Mouse (Mus musculus) MEL (cell line): ENCODE data around the gene Anxa8. TPM values are rescaled to one million over a fixed set of nuclear protein-coding genes. Genes with fewer than 3 reads are reported as not detected.

Experiments used
- DNase-seq: peaks from one replicate; pipeline ENCODE4 v3.0.0; 2011; ENCODE audit warnings: low read depth, low spot score
- H3K27ac ChIP-seq: 2 replicates; pipeline ENCODE4 v1.5.1; 2012; ENCODE audit warnings: low read depth, mild to moderate bottlenecking, control low read depth, low read length, moderate library complexity; ENCODE audit not compliant: control insufficient read depth
- H3K27me3 ChIP-seq, 2 experiments: fragments of 150-350 bp in 1 of 2; sonication (generic) in 1 of 2; 2 replicates each; pipeline ENCODE4 v1.6.1; 2012; ENCODE audit warnings: low read length in 2 of 2, mild to moderate bottlenecking in 2 of 2, improper control_type of control experiment in 1 of 2, moderate library complexity in 1 of 2; ENCODE audit not compliant: insufficient read depth in 2 of 2, control insufficient read depth in 1 of 2
- H3K36me3 ChIP-seq, 2 experiments: 2 replicates each; pipeline ENCODE4 v1.6.1; 2012 to 2014; ENCODE audit warnings: low read length in 2 of 2, improper control_type of control experiment in 1 of 2, inconsistent platforms in 1 of 2, mild to moderate bottlenecking in 1 of 2; ENCODE audit not compliant: insufficient read depth in 2 of 2, control insufficient read depth in 1 of 2
- H3K4me1 ChIP-seq, 2 experiments: fragments of 150-350 bp in 1 of 2; sonication (generic) in 1 of 2; 2 replicates each; pipeline ENCODE4 v1.6.1; 2012; ENCODE audit warnings: low read length in 2 of 2, improper control_type of control experiment in 1 of 2, mild to moderate bottlenecking in 1 of 2; ENCODE audit not compliant: insufficient read depth in 2 of 2, control insufficient read depth in 1 of 2
- H3K4me3 ChIP-seq, 2 experiments: fragments of 150-350 bp in 1 of 2; sonication (generic) in 1 of 2; 2 replicates each; pipeline ENCODE4 v1.5.1; 2012; ENCODE audit warnings: low read depth in 2 of 2, low read length in 2 of 2, mild to moderate bottlenecking in 2 of 2, moderate library complexity in 2 of 2, control low read depth in 1 of 2, improper control_type of control experiment in 1 of 2; ENCODE audit not compliant: control insufficient read depth in 1 of 2, insufficient read depth in 1 of 2
- H3K79me2 ChIP-seq: 2 replicates; pipeline ENCODE4 v1.6.1; 2012; ENCODE audit warnings: mild to moderate bottlenecking, low read length, moderate library complexity; ENCODE audit not compliant: control insufficient read depth, poor library complexity, insufficient read depth
- H3K9ac ChIP-seq: 2 replicates; pipeline ENCODE4 v1.6.1; 2012; ENCODE audit warnings: low read depth, mild to moderate bottlenecking, control low read depth, low read length, moderate library complexity; ENCODE audit not compliant: control insufficient read depth, poor library complexity, severe bottlenecking
- H3K9me3 ChIP-seq: fragments of 150-350 bp; sonication (generic); replicated peaks from 2 replicates; pipeline ENCODE4 v1.6.1; 2012; ENCODE audit warnings: mild to moderate bottlenecking, low read length, improper control_type of control experiment, moderate library complexity; ENCODE audit not compliant: insufficient read depth
- CHD1 ChIP-seq: IDR thresholded peaks from 2 replicates; pipeline ENCODE4 v1.6.1; 2012; ENCODE audit warnings: low read depth, mild to moderate bottlenecking, inconsistent platforms, low read length, improper control_type of control experiment
- CTCF ChIP-seq, 3 experiments: IDR thresholded peaks in 2 of 3; conservative IDR thresholded peaks in 1 of 3; 2 replicates each; pipeline ENCODE4 v1.5.1; 2011 to 2012; ENCODE audit warnings: low read length in 3 of 3, low read depth in 2 of 3, mild to moderate bottlenecking in 2 of 3, improper control_type of control experiment in 1 of 3, inconsistent platforms in 1 of 3, mixed read lengths in 1 of 3, moderate library complexity in 1 of 3; ENCODE audit not compliant: control insufficient read depth in 1 of 3, insufficient read depth in 1 of 3, poor library complexity in 1 of 3, severe bottlenecking in 1 of 3
- E2F4 ChIP-seq: IDR thresholded peaks from 2 replicates; pipeline ENCODE4 v1.6.1; 2011; ENCODE audit warnings: low read depth, low read length, improper control_type of control experiment, borderline replicate concordance
- EP300 ChIP-seq, 2 experiments: IDR thresholded peaks; 2 replicates each; pipeline ENCODE4 v1.6.1; 2011; ENCODE audit warnings: improper control_type of control experiment in 2 of 2, low read length in 2 of 2, low read depth in 1 of 2, mild to moderate bottlenecking in 1 of 2
- ETS1 ChIP-seq: IDR thresholded peaks from 2 replicates; pipeline ENCODE4 v1.6.1; 2012; ENCODE audit warnings: low read depth, mild to moderate bottlenecking, inconsistent platforms, low read length, improper control_type of control experiment, moderate library complexity
- GATA1 ChIP-seq: IDR thresholded peaks from 2 replicates; pipeline ENCODE4 v1.6.1; 2011; ENCODE audit warnings: low read depth, low read length, improper control_type of control experiment
- HCFC1 ChIP-seq: IDR thresholded peaks from 2 replicates; pipeline ENCODE4 v1.6.1; 2012; ENCODE audit warnings: low read depth, mild to moderate bottlenecking, inconsistent platforms, low read length, improper control_type of control experiment, moderate library complexity
- MAFK ChIP-seq: IDR thresholded peaks from 2 replicates; pipeline ENCODE4 v1.6.1; 2011; ENCODE audit warnings: low read depth, mild to moderate bottlenecking, low read length, improper control_type of control experiment, borderline replicate concordance
- POLR2A ChIP-seq, 2 experiments: IDR thresholded peaks; 2 replicates each; pipeline ENCODE4 v1.6.1; 2011 to 2012; ENCODE audit warnings: low read length in 2 of 2, mild to moderate bottlenecking in 2 of 2, control low read depth in 1 of 2, improper control_type of control experiment in 1 of 2, low read depth in 1 of 2, moderate library complexity in 1 of 2; ENCODE audit not compliant: control insufficient read depth in 1 of 2, insufficient read depth in 1 of 2, poor library complexity in 1 of 2
- RAD21 ChIP-seq: IDR thresholded peaks from 2 replicates; pipeline ENCODE4 v1.6.1; 2011; ENCODE audit warnings: mild to moderate bottlenecking, low read depth, low read length, improper control_type of control experiment
- RCOR1 ChIP-seq: IDR thresholded peaks from 2 replicates; pipeline ENCODE4 v1.6.1; 2012; ENCODE audit warnings: low read depth, mild to moderate bottlenecking, inconsistent platforms, low read length, improper control_type of control experiment
- SIN3A ChIP-seq: IDR thresholded peaks from 2 replicates; pipeline ENCODE4 v1.6.1; 2012; ENCODE audit warnings: low read length, improper control_type of control experiment, inconsistent platforms
- TAL1 ChIP-seq: IDR thresholded peaks from 2 replicates; pipeline ENCODE4 v1.6.1; 2012; ENCODE audit warnings: mild to moderate bottlenecking, inconsistent platforms, low read length, moderate library complexity, mixed read lengths
- TCF12 ChIP-seq: IDR thresholded peaks from 2 replicates; pipeline ENCODE4 v1.6.1; 2014; ENCODE audit warnings: low read depth, mild to moderate bottlenecking, inconsistent platforms, low read length, improper control_type of control experiment, moderate library complexity
- USF2 ChIP-seq, 2 experiments: IDR thresholded peaks; 2 replicates each; pipeline ENCODE4 v1.6.1; 2011 to 2012; ENCODE audit warnings: improper control_type of control experiment in 2 of 2, low read length in 2 of 2, borderline replicate concordance in 1 of 2, inconsistent platforms in 1 of 2, low read depth in 1 of 2, mild to moderate bottlenecking in 1 of 2; ENCODE audit not compliant: insufficient read depth in 1 of 2
- ZC3H11A ChIP-seq: IDR thresholded peaks from 2 replicates; pipeline ENCODE4 v1.6.1; 2012; ENCODE audit warnings: low read depth, mild to moderate bottlenecking, inconsistent platforms, low read length, improper control_type of control experiment
- ZKSCAN1 ChIP-seq: IDR thresholded peaks from 2 replicates; pipeline ENCODE4 v1.6.1; 2012; ENCODE audit warnings: low read depth, mild to moderate bottlenecking, inconsistent platforms, low read length, improper control_type of control experiment, moderate library complexity
- ZMIZ1 ChIP-seq: IDR thresholded peaks from 2 replicates; pipeline ENCODE4 v1.6.1; 2012; ENCODE audit warnings: low read depth, mild to moderate bottlenecking, inconsistent platforms, low read length, improper control_type of control experiment, moderate library complexity
- ZNF384 ChIP-seq: IDR thresholded peaks from 2 replicates; pipeline ENCODE4 v1.6.1; 2012; ENCODE audit warnings: low read depth, mild to moderate bottlenecking, inconsistent platforms, low read length, improper control_type of control experiment
- polyA plus RNA-seq, 2 experiments: library from polyadenylated mRNA; stranded (reverse) in 1 of 2; unstranded in 1 of 2; fragments of >175 nt in 1 of 2; fragments of >200 nt in 1 of 2; gene quantifications; 2 replicates each; pipeline versions ENCODE4 v1.2.1 to v1.2.4; 2012; ENCODE audit warnings: low replicate concordance in 2 of 2, low read depth in 1 of 2; ENCODE audit not compliant: insufficient read length in 2 of 2, insufficient read depth in 1 of 2, missing spikeins in 1 of 2
- total RNA-seq: library from RNA; depleted of rRNA; stranded (reverse); fragments of 300-350 nt; gene quantifications from 2 replicates; pipeline ENCODE4 v1.2.3, GENCODE M21; 2012

Gene Anxa8
- total and polyA plus RNA-seq, 3 experiments: not detected

DNA sequence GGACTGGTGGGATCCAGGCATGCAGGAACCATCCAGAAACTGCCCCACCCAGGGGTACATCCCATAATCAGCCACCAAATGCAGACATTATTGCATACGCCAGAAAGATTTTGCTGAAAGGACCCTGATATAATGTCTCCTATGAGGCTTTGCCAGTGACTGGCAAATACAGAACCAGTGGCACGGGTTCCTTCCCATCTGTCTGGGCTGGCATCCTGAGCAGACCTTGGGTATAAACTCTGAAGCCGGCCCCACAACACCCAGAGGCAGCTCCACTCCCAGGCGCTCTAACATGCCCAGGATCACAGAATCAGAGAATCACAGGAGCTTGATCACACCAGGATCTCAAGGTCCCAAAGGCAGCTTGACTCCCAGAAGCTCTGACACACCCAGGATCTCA lies 28.5 kb downstream of the Anxa8 start:
- H3K9me3 ChIP-seq: no peaks in the 10 kb centered on the region
- no peak overlapping the region for H3K27ac ChIP-seq
- no peak for DNase-seq
- TF ChIP-seq RAD21: no peak
- no peak for TF ChIP-seq USF2 (IDR thresholded peaks at IDR 0.05; ENCODE audit: borderline replicate concordance in 1 of 2, insufficient read depth in 1 of 2, low read depth in 1 of 2, low read length in 2 of 2)
- no peak for TF ChIP-seq ZNF384
- TF ChIP-seq GATA1: no peak
- TF ChIP-seq ETS1: no peak
- no peak for TF ChIP-seq ZC3H11A
- TF ChIP-seq CTCF (IDR thresholded peaks at IDR 0.05 in 2 of 3, conservative IDR thresholded peaks at IDR 0.05 in 1 of 3; ENCODE audit: control insufficient read depth in 1 of 3, insufficient read depth in 1 of 3, low read depth in 2 of 3, low read length in 3 of 3, poor library complexity in 1 of 3, severe bottlenecking in 1 of 3): no peak
- no peak for TF ChIP-seq ZKSCAN1
- no peak for TF ChIP-seq SIN3A
- no peak for TF ChIP-seq POLR2A (IDR thresholded peaks at IDR 0.05; ENCODE audit: control insufficient read depth in 1 of 2, insufficient read depth in 1 of 2, low read depth in 1 of 2, low read length in 2 of 2, poor library complexity in 1 of 2)
- TF ChIP-seq EP300 (IDR thresholded peaks at IDR 0.05; ENCODE audit: low read depth in 1 of 2, low read length in 2 of 2): no peak
- no peak for TF ChIP-seq TCF12
- no peaks in the 10 kb centered on the region for H3K79me2 ChIP-seq
- no peak overlapping the region for H3K9ac ChIP-seq
- H3K4me1 ChIP-seq: no peaks in the 10 kb centered on the region
- no peak overlapping the region for H3K4me3 ChIP-seq
- no peaks in the 10 kb centered on the region for H3K36me3 ChIP-seq
- no peaks in the 10 kb centered on the region for H3K27me3 ChIP-seq

DNA sequence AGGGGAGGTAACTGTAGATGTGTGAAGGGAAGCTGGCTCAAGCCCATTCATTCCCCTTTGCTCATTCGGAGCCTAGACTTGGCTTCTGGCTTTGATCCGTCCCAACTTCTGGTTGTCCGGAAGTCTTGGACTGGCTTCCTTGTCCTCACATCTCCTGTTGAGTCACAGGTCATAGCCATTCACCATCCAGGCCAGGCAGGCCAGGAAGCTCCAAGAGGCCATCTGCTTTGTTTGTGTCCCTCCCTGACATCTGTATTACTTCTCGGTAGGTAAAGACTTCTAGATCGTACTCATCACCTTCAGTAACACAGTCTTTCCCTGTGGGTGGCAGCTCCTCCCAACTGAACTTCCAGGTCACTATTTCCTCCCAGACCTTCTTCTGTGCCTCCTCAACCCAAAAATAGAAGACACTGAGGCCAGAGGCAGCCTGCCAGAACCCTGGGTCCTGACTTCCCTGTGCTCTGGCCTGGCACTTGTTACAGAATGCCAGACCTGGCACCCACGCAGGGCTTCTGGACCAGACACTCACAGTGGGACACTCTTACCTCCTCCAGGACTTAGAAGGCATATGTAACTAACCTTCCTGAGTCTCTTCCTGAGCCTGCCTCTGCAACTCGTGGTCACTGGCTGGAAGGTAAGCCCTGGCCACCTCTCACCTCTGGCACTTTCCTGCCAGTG lies 33.4 kb downstream of the Anxa8 start:
- H3K9ac ChIP-seq: no peak overlapping the region
- no peaks in the 10 kb centered on the region for H3K9me3 ChIP-seq
- no peaks in the 10 kb centered on the region for H3K4me1 ChIP-seq
- no peaks in the 10 kb centered on the region for H3K36me3 ChIP-seq
- H3K79me2 ChIP-seq: no peaks in the 10 kb centered on the region
- no peak overlapping the region for H3K4me3 ChIP-seq
- no peak overlapping the region for H3K27ac ChIP-seq
- no peak for DNase-seq
- TF ChIP-seq ZNF384: no peak
- TF ChIP-seq ZKSCAN1: no peak
- no peak for TF ChIP-seq HCFC1
- TF ChIP-seq ZMIZ1: no peak
- no peak for TF ChIP-seq MAFK
- no peak for TF ChIP-seq RCOR1
- TF ChIP-seq CHD1: no peak
- TF ChIP-seq TAL1: no peak
- no peak for TF ChIP-seq E2F4
- H3K27me3 ChIP-seq: no peaks in the 10 kb centered on the region; a peak in 1 of 4 replicates
